Mouse (Mus musculus): ENCODE measurements at regions not wholly inside any gene's neighbourhood (a gene's known extent, or its start where the extent isn't known, plus 50 kb on each side); places are given as distances from the start of the nearest gene placed in this dataset.
"Not testable (repeated sequence)": the region's sequence is repeated elsewhere in the genome, so short reads cannot be mapped to it uniquely, and the experiment has no call there.

DNA sequence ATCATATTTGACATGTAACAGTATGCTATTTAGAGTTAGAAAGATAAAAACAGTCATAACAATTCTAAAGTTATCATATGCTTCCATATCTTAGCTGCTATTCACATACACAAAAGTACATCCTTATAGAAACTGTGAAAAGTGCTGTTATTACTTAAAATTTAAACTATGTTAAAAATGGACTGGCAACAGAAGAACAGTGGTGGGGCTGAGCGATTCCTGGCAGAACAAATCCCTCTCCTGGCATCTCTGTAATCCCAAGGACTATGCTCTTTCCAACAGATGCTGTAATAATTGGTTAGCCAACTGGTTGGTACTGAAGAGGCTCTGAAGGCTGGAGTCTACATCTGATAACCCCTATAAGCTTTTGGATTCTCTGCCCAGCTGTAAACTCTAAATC is 393.0 kb upstream of the Slc39a10 start:
- no peak for DNase-seq

DNA sequence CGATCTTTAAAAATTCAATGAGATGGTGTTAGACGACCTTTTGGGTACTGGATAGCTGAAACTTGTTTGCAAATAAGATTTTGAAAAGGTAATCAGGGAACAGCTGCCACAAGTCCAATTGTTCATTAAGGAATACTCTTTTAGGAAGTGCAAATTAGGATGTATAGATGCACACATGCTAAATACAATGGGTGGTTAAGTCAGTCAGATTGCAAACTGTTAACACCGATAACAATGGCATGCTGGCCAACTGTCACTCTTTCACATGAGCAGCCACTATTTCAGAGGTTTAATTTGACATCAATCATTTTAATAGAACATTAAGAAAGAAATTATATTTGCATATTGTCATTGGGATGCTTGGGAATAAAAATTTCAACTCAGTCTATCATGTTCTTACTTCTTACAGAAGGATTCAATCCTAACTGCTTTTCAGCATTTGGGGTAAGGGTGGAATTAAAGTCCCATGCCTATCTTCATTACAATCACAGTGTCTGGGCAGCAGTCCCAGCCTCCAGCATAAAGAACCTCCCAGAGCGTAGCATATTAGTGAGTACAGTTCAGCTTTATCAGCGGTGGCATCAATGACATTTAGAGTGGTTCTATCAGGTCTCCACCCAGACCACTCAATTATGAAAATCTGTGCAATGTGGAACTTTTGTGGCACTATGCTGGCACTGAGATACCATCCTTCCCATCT is 385.8 kb upstream of the Slc39a10 start:
- no peak for DNase-seq

DNA sequence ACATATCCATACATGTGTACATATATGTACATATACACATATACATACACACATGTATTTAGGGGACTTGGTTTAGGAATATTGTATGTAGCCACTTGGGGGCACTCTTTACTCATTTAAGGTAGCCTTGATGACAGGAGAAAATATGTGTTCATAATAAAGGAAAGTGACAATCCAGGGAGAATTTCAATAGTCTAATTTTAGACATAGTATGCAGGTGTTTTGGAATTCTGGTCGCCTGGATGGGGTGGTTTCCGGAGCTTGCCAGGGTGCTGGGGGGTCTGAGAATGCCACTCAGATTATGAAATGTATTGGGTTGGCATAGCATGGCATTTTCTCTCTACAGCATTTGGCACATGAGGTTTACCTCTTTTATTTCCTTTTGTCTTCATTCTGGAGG is 385.2 kb upstream of the Slc39a10 start:
- peak; percentile 42 for DNase-seq

DNA sequence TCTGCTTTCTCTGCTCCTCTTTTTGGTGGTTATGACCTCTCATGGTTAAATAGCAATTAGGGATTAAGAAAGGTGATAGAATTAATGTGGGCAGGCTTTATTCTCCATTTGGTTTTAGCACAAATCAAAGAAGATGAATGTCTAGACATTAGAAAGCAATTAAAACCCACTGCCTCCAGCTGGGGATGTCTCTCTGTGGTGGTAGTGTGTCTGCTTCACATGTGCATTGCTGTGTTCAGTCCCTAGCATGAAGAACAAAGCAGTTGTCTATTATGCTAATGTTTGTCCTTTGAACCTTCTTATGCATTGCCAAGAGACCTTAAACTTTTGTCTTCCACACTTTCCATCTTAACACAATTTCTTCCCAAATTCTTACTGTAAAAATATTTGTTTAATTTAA is 379.5 kb upstream of the Slc39a10 start:
- DNase-seq = no peak

DNA sequence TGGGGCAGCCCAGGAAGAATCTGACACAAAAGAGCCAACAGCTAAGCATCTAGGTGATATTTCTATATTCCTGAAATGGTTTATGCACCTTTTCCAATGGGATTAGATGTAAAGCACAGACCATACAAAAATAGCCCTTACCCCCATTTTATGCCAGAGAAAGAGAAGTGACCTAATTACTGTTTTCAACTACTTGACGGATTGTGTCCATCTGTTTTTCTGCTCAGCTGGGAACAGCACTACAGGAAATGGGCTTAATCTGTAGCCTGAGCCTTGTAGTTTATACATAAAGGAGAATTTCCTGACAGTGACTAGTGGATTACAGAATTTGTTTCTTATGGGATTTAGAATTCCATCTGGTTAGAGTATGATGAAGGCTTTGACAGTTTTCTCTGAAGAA is 371.0 kb upstream of the Slc39a10 start:
- DNase-seq = no peak

DNA sequence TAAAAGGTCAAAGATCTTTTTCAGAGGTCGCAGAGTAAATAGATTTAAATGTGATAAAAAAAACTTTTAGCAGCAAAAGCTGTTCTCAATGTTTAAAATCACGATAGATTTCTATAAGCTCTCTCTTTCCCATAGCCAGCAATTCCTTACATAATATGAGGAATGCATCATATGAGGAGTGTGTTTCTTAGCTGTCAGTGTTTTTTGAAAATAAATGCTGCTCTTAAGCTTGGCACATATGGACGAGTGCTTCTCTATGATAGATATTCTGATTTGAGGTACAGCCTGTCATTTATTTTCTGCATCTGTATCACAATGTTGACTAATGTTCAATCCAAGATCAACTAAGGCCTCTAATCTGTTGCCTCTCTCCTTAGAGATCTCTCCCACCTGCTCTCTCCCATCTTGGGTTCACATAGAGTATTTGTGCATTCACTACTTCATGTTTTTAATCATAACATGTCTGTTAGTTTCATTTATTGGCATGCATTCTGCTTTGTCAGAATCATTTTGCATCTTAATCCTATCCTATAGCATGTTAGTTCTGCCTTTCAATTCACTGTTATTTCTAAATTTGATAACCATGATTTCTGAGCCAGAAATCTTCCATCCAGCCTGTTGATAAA is 369.0 kb upstream of the Slc39a10 start:
- DNase-seq = no peak

DNA sequence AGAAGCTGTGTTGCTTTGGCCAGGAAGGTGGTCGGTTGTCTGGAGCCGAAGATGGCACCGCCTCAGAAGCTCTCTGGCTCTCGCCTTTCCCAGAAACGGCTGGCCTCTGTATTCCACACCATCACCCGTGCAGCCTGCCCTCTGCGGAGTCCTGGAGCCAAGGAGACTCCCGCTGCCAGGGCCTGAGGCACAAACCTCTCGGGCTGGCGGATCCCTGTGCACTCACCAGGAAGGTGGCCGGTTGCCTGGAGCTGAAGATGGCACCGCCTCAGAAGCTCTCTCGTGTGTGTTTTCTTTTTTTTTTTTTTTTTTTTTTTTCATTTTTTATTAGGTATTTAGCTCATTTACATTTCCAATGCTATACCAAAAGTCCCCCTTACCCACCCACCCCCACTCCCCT is 358.1 kb upstream of the Slc39a10 start:
- peak; percentile 36 for DNase-seq

DNA sequence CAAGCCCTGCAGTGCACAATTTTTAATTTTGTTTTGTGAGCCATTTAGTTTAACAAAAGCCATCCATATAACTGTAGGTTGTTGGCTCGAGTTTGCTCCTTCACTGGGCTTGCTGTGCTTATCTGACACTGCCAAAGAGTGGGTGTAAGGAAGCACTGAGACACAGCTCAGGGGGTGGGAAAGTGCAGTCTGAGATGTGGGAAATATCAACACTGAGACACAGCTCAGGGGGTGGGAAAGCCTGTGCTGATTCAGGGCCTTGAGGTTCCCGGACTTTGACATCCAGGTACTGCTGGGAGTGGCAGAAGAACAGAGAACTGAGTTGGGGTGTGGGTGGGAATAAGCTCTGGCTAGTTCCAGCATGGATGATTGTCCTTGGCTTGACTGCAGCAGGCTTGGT is 324.4 kb upstream of the Slc39a10 start:
- DNase-seq = no peak

DNA sequence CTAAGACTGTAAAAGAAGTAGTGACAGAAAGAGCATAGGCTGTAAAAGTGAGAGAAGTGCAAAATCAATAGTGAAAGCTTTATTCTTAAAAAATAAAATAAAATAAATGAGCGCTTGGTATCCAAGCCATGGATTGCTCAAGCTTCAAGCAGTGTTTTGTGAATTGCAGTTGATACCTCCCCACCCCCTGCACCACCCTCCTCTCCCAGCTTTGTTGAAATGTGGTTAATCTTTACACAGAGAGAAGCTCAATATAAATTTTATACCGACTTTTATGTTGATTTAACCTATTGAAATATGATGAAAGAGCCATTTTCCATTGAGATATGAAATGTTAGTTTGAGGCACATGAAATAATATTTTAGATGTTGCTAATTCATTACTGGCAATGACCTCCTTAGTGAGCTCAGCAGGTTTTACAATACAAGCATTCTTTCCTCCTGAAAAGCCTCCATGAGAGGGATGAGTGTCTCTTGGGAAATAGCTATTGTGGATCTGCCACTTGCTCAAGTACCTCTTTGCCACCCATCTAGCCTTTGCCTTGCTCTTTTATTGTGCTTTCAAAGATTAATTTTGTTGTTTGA is 323.9 kb upstream of the Slc39a10 start:
- no peak for DNase-seq

DNA sequence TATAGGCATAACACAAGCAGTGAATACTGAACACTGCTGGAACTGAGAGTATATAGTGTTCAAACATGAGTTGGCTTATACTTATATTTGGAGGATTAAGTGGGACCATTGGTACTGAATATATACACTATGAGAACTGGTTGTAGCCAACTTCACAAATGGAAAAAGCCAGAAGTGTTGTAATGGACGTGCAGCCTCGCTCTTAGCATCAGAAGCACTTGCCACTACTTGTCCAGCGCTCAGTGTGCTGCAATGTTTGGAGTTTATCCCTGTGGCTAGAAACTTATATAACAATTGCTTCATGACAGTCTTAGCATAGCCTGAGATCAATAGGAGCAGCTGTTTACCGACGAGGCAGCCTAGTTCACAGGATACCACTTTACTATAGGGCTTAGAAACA is 320.8 kb upstream of the Slc39a10 start:
- no peak for DNase-seq

DNA sequence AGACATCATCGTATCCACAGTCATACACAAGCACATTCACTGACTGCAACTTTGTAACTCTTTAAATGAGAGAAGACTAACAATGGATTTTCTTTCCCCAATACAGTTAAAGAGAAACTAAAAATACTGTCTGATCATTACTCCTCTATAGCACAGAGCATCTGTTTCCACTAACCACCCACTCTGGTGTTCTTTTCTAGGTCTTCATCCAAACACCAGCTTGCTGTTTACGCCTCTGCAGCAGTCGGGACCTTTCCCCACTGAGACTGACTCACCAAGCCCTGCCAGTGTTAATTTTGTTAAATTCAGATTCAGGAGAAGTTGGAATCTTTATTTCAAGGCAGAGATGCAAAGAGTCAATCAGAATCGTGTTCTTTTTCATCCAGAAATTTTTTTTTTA is 300.3 kb upstream of the Slc39a10 start:
- DNase-seq = no peak

DNA sequence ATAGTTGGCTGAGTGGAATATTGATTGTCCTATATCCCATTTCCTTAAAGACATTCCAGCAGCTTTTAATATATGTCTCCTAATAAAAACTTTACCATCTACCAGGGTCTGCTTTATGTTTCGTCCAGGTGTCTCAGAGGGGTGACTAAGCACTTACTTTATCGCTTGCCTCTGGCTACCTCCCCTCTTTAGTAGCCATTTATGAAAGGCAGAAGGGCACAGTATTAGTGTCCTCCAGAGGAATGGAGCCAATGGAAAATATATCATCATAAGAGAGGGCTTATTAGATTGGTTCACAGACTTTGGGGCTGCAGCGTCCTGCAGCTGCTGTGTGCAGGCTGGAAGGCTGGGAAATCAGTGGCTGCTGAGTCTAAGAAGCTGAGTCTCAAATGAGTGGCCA is 271.8 kb upstream of the Slc39a10 start:
- no peak for DNase-seq

DNA sequence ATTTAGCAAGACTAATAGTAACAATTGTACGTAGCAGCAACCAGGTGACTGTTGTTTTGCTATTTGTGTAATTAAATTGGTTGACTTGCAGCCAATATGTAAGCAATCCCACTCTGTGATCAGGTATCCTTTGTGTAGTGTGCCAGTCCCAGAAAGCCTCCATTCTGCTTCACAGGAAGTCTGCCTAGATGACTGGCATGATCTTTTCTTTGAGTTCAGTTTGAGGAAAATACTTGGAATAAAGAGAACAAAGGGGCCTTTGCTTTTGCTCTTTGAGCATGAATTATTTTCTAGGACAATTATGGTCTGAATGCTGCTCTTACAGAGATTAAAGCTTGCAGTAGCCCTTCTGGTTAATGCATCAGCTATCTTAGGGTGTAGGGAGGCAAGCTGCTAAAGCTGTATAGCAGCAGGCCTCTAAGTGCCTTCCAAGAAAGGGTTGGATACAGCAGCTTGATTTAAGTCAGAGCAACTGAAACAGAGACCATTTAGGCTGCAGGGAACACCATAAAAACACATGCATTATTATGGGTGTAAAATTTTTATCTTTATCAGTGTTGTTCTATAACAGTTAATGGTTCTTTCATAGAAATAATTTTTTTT is 271.3 kb upstream of the Slc39a10 start:
- DNase-seq = no peak

DNA sequence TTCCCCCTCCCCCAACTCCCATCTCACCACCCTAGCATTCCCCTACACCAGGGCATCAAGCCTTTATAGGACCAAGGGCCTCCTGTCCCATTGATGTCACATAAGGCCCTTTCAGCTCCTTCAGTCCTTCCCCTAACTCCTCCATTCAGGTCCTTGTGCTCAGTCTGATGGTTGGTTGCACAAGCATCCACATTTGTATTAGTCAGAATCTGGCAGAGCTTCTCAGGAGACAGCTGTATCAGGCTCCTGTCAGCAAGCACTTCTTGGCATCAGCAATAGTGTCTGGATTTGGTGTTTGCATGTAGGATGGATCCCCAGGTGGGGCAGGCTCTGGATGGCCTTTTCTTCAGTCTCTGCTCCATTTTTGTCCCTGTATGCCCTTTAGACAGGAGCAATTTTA is 237.4 kb upstream of the Slc39a10 start:
- DNase-seq = not testable (repeated sequence)

DNA sequence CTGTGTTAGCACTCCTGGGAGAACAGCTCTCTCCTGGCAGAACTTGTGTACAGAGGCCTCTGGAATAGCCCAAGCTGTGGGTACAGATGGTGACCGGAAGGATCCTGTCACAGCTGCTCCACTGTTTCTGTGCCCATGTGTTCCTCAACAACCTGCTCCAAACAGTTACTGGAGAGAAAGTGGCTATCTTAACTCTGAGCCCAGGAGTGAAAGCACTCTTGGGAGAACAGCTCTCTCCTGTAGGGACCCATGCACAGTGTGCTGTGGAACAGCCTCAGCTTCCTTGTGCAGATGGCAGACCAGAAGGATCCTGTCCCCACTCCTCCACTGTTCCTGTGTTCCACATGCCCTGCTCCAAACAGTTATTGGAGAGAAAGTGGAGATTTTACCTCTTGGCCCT is 227.0 kb upstream of the Slc39a10 start:
- no peak for DNase-seq

DNA sequence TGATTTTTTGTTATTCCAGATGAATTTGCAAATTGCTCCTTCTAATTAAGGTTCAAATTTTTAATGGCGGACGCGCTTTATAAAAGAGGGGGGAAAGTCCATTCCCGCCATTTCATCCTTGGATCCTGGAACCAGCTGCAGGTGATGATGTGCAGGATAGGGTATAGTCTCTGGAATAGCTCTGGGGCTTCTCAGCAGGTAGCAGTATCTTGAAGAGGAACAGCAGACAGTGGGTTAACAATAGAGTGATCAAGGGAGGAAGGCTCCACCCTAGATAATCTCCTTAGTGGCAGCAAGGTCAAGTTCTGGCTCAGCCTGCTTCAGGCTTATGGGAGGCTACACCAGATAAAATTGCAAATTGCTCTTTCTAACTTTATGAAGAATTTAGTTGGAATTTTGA is 224.0 kb upstream of the Slc39a10 start:
- not testable (repeated sequence) for DNase-seq

DNA sequence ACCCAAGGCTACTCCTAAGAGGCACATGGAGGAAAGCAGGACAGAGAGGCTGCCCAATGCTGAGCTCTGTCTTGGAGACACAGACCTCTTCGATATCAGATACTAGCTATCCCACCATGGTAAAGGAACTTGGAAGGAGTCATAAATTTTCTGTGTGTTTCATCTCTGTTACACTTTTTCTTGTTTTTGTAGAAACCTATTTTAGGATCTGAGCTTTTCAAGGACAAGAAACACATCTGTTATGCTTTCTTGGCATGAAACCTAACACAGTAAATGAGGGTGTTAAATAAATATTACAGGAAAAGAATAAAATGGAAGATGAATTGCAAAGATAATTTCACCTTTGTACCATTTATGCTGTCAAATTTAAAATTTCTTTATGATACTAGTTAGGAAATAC is 219.8 kb upstream of the Slc39a10 start:
- DNase-seq = no peak

DNA sequence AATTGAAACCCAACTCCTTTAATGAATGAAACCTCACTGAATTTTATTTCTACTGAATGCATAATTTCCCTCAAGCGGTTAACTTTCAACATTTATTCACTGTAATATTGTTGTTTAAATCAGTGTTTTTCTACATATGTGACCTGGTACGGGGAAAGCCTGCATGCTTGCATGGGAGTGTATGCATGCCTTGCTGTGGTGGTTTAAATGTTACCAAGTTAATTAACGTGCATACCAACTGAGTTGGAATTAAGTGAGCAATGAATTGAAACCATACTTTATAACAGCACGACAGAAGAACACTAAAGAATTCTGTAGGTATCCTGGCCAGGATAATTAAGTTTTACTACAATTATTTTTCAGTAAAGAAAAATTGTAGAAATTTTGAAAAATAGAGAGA is 211.4 kb upstream of the Slc39a10 start:
- DNase-seq = no peak

DNA sequence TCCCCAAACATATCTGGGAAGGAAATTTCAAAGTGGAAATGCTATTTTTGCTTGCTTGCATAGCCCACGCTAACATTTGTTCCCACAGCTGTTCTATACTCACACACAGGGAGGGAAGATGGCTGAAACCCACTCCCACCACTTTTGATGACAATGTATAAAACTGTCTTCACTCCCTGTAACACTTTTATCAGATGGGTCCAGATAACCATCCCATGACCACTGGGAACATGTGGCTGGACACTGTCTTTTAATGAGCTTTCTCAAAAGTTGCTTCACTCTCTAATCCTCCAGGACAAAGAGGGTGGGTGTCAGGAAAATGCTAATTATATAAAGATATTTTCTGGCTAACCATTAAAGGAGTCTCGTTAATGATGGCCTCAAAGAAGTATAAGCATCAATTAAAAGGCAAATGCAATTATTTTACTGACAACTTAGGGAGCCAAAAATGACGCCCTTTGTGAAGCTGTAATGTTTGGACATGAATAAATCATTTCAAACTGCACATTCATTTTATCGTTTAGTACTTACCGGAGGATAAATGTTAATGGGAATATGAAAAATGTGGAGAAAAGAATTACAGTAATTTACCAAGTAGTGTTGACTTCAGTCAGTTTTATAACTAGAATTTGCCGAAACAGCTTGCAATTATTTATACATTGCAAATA is 210.8 kb upstream of the Slc39a10 start:
- no peak for DNase-seq

DNA sequence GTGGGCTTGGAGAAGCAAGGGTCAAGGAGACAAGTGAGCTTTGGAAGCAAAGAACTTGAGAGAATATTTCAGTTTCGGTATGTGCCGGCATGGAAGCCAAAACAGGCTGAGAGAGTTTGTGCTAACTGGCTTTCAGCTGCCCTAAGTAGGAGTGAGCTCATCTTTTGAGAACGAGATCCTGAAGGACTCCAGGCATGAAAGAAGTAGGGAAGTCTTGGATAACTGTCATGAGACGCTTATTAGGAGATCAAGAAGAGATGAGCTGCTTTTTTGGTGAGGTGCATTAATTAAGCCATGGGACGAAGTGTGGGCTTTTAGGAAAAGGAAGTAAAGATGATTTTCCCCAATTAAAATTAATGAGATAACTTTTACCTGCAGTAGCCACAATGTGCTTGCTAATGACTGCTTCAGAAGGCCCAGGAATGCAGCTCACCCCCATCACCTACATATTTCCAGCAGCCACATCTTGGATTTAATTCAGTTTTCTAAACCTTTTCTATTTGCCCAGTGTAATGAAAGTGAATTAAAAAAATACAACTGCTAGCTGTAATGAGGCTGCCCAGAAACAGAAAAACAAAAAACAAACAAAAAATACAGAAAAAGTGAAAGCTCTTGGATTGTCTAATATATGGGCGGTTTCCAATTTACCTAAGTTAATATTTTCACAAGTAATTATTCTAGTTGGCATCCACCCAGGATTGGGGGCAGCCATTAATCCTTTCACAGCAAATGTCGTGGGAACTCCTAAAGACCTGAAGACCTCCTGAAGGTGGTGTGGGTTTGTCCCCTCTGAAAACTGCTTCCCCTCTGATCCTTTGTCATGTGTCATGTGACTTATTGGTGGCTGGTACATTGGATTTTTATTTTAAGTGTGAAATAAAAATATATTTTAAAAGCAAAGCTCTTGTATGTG is 204.7 kb upstream of the Slc39a10 start:
- no peak for DNase-seq

DNA sequence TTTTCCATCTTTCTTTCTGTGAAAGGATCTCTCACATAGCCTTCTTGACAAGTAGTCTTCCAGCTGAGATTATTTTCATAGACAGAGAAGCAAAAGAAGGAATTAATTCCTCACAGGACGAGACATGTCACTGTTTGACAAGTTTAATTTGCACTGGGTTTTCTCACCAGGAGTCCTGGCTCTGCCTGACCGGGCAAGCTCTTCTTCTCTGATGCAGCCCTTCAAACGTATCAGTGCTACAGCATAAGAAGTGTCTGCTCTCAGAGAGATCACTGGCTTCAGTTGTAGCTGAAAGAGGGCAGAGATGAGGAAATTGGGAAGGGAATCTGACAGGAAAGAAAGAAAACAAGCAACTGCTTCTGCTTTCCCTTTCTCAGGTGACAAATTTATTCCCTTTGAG is 201.8 kb upstream of the Slc39a10 start:
- no peak for DNase-seq

DNA sequence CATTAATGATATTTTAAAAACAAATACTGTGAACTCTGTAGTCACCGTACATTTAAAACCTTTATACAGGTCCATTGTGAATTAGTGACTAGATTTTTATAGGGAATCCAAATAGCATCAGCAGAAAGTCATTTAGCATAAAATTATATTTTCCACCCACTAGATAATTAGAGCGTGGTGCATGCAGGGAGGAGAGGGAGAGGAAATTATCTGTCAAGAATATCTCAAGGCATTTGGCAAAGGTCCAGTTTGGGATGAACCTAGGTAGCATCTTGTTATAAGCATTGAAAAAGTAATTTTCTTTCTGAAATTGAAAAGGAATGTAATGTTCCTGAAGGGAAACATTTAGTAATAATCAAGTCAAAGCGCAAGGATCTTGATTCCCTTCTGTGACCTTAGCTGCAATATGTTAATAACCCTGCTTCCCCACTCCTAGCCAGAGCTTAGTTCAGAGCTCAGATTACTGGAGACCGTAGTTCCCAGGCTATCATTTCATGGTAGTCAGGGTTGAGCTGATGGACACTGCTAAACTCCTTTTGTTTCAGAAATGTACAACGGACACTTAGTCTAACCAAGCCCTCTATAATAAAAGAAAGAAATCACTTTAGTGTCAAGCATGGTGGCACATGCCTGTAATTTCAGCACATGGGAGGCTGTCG is 200.8 kb upstream of the Slc39a10 start:
- no peak for DNase-seq

All from cerebellum, adult 8-10 months (tissue).